Mouse (Mus musculus) liver, postnatal 0 days (tissue): ENCODE results near the gene Ppip5k2. TPM values are rescaled to one million over a fixed set of nuclear protein-coding genes. Genes with fewer than 3 reads are reported as not detected.

Experiments
- ATAC-seq: fragments of 200-750 bp; cut with Nextera tagmentation; 2 replicates; pipeline ENCODE4 v1.8.0; 2017; ENCODE audit warnings: mild to moderate bottlenecking, moderate library complexity
- DNase-seq: peaks from one replicate; pipeline ENCODE4 v3.0.0-alpha.2; 2016
- H3K27ac ChIP-seq: fragments of 300-500 bp; sonication (generic); 2 replicates; pipeline ENCODE4 v1.5.1; 2014; ENCODE audit warnings: antibody characterized with exemption, moderate library complexity, mild to moderate bottlenecking, low read depth
- H3K27me3 ChIP-seq: fragments of 300-500 bp; sonication (generic); 2 replicates; pipeline ENCODE4 v1.6.1; 2014; ENCODE audit warnings: low read length, control low read depth, mixed read lengths; ENCODE audit not compliant: insufficient read depth
- H3K36me3 ChIP-seq: fragments of 300-500 bp; sonication (generic); replicated peaks from 2 replicates; pipeline ENCODE4 v1.6.1; 2014; ENCODE audit warnings: mild to moderate bottlenecking, control low read depth, low read length, moderate library complexity, mixed read lengths; ENCODE audit not compliant: insufficient read depth
- H3K4me1 ChIP-seq: fragments of 300-500 bp; sonication (generic); 2 replicates; pipeline ENCODE4 v1.6.1; 2014; ENCODE audit warnings: antibody characterized with exemption, mild to moderate bottlenecking, control low read depth; ENCODE audit not compliant: insufficient read depth
- H3K4me2 ChIP-seq: fragments of 300-500 bp; sonication (generic); 2 replicates; pipeline ENCODE4 v1.6.1; 2014; ENCODE audit warnings: low read depth, mild to moderate bottlenecking, low read length, moderate library complexity, mixed read lengths
- H3K4me3 ChIP-seq: fragments of 300-500 bp; sonication (generic); 2 replicates; pipeline ENCODE4 v1.5.1; 2014; ENCODE audit warnings: low read depth, low read length
- H3K9ac ChIP-seq: fragments of 300-500 bp; sonication (generic); replicated peaks from 2 replicates; pipeline ENCODE4 v1.6.1; 2014; ENCODE audit warnings: mild to moderate bottlenecking, moderate library complexity
- H3K9me3 ChIP-seq: fragments of 300-500 bp; sonication (generic); 2 replicates; pipeline ENCODE4 v1.6.1; 2016; ENCODE audit warnings: mild to moderate bottlenecking, control low read depth, low read length, mixed read lengths
- CTCF ChIP-seq: sonication (generic); IDR thresholded peaks from 2 replicates; pipeline ENCODE4 v1.5.1; 2016; ENCODE audit warnings: antibody characterized with exemption, low read depth
- EP300 ChIP-seq: IDR thresholded peaks from 2 replicates; pipeline ENCODE4 v1.6.1; 2016; ENCODE audit warnings: antibody characterized with exemption, low read depth, mild to moderate bottlenecking
- WGBS: fragments of 180-500 bp; shearing (Covaris S2); extraction: QIAGEN DNeasy Blood & Tissue Kit; methylation state at CpG from one replicate; pipeline ENCODE4 v1.1.7; 2014; ENCODE audit not compliant: insufficient replicate concordance; 5-methylcytosine and 5-hydroxymethylcytosine counted together
- polyA plus RNA-seq: library from polyadenylated mRNA; unstranded; fragments of >200 nt; fragmentation: Nextera tagmentation; extraction: Ambion mirVana; gene quantifications from 2 replicates; pipeline ENCODE4 v1.2.1, GENCODE M21; 2015

Ppip5k2 gene
- polyA plus RNA-seq, 1 experiment from 2014 or later, result 10.1 TPM

DNA sequence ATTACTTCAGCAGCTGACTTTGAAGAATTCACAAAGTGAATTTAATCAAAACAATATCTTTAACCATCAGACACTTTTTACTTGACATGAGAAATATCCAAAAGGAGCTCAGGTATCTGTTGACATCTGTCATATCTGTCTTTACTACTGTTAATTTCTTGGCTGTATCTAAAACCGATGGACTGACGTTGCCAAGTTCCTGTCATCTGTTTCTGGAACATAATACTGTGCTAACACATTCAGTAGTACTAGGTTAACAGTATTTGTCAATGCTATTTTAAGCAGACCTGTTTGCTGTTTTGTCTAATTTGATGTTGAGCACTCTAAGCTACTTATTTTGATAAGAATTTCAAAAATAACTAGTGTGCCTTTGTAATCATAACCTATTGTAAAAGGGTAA, 18.3 kb upstream of the Ppip5k2 start:
- H3K4me3 ChIP-seq, result no peak overlapping the region
- WGBS, result 83% methylated on average over 2 of the region's 2 CpGs
- H3K27ac ChIP-seq, result no peak overlapping the region
- DNase-seq (no peak), ATAC-seq (no peak)
- TF ChIP-seq EP300 (no peak), CTCF (no peak)
- H3K4me2 ChIP-seq, result no peak overlapping the region
- H3K27me3 ChIP-seq, result no peaks in the 10 kb centered on the region
- no peaks in the 10 kb centered on the region for H3K4me1 ChIP-seq
- no peaks in the 10 kb centered on the region for H3K9me3 ChIP-seq
- peaks cover 4% of the 10 kb centered on the region; the same call in 1 of the 2 replicates for H3K36me3 ChIP-seq
- no peak overlapping the region for H3K9ac ChIP-seq

DNA sequence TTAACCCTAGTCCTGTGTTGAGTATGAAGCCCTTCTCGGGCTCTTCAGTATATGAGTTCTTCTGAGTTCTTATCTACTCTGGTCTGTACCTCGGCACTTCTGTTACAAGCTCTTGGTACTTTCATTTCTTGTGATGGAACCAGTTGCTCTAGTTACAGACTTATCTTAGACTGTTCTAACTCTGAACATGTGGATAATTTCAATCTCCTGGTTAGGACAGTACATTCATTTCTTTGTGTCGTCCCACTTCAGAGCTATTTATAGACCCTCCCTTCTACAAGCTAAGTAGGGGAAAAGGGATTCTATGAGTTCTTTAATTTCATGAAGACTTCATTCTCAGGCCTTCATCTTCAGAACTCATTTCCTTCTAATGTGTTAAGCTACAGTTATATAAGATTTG, 17.5 kb upstream of the Ppip5k2 start:
- Histone ChIP-seq H3K9me3 (no peaks in the 10 kb centered on the region), H3K36me3 (peaks cover 4% of the 10 kb centered on the region; the same call in 1 of the 2 replicates), H3K4me2 (no peak overlapping the region), H3K9ac (no peak overlapping the region), H3K27me3 (no peaks in the 10 kb centered on the region), H3K27ac (no peak overlapping the region), H3K4me3 (no peak overlapping the region), H3K4me1 (no peaks in the 10 kb centered on the region)
- no peak for ATAC-seq
- no peak for TF ChIP-seq CTCF
- TF ChIP-seq EP300, result no peak
- WGBS, result 65% methylated on average over 3 of the region's 3 CpGs
- DNase-seq, result no peak

DNA sequence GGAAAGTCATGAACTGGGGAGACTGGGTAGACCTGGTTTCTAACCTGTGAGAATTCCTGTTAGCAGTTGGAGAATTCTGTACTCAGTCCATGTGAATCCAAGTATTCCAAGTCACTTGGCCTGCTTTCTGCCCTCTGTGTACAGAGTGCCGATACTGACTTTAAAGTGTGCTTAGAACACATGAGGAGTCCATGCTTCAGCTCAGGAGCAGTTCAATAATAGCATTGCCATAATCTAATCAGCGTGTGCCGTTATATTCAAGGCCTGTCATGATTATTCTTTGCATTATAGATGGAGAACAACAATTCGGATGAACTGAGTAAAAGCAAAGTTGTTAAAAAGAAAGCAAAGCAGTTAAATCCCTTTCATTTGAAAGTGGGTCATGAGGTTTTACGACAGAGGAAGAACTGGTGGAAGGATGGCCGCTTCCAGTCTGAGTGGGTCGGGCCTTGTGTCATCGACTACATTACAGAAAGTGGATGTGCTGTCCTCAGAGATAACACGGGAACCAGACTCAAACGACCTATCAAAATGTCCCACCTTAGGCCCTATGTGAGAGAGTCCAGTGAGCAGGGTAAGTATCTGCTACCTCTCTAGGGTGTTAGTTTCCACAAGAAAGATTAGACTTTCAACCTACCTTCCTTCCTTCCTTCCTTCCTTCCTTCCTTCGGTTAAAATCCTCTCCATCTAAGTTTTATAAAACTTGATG, 15.6 kb upstream of the Ppip5k2 start:
- Histone ChIP-seq H3K36me3 (peaks cover 4% of the 10 kb centered on the region; the same call in 1 of the 2 replicates), H3K9me3 (no peaks in the 10 kb centered on the region), H3K9ac (no peak overlapping the region), H3K4me1 (no peaks in the 10 kb centered on the region), H3K27ac (no peak overlapping the region), H3K27me3 (no peaks in the 10 kb centered on the region), H3K4me2 (no peak overlapping the region), H3K4me3 (no peak overlapping the region)
- TF ChIP-seq EP300 (no peak), CTCF (no peak)
- ATAC-seq (peak; percentile 75), DNase-seq (no peak)
- 72% methylated on average over 11 of the region's 11 CpGs for WGBS

DNA sequence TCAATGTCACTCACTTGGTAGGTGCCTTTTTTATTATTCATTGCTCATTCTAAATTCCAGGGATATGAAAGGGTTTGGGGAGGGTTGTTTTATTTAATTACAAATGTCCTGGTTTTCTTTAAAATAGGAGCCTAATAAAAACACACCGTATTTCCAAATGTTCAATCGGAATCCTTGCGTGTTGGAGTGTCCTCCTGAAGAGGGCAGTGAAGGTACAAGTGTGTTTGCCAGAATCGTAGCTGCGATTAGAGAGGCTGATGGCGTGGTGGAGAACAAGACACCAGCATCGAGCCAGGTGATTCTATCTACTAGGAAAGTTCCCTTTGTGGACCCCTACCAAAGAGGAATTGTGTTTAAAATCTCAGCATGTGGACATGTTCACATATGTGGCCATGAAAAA, 14.7 kb upstream of the Ppip5k2 start:
- Histone ChIP-seq H3K27me3 (no peaks in the 10 kb centered on the region), H3K4me3 (no peak overlapping the region), H3K36me3 (peaks cover 4% of the 10 kb centered on the region; the same call in 1 of the 2 replicates), H3K9ac (no peak overlapping the region), H3K9me3 (no peaks in the 10 kb centered on the region), H3K27ac (no peak overlapping the region), H3K4me1 (no peaks in the 10 kb centered on the region), H3K4me2 (no peak overlapping the region)
- WGBS, result 86% methylated on average over 7 of the region's 7 CpGs
- no peak for DNase-seq
- TF ChIP-seq CTCF (no peak), EP300 (no peak)
- no peak for ATAC-seq

DNA sequence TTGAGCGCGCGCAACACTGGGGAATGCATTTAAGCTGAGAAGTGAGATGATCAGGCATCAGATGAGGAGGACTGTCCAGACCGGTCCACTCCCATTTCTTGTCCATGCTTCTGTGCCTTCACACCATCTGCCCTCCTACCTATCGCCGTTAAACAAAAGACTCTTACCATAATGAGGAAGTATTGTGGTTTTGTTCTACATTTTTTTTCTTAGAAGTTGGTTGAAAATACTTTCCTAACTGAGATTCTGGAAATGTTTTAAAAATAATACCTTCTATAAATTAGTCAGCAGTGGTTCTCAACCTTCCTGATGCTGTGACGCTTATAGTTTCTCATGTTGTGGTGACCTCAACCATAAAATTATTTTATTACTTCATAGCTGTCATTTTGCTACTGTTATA, 11.5 kb upstream of the Ppip5k2 start:
- no peak overlapping the region for H3K4me2 ChIP-seq
- H3K4me1 ChIP-seq, result no peaks in the 10 kb centered on the region
- no peaks in the 10 kb centered on the region for H3K27me3 ChIP-seq
- H3K27ac ChIP-seq, result no peak overlapping the region
- H3K9me3 ChIP-seq, result no peaks in the 10 kb centered on the region
- H3K4me3 ChIP-seq, result no peak overlapping the region
- peaks cover 7% of the 10 kb centered on the region for H3K36me3 ChIP-seq
- H3K9ac ChIP-seq, result no peak overlapping the region
- ATAC-seq (no peak), DNase-seq (no peak)
- WGBS, result 70% methylated on average over 7 of the region's 7 CpGs
- TF ChIP-seq EP300, result no peak

DNA sequence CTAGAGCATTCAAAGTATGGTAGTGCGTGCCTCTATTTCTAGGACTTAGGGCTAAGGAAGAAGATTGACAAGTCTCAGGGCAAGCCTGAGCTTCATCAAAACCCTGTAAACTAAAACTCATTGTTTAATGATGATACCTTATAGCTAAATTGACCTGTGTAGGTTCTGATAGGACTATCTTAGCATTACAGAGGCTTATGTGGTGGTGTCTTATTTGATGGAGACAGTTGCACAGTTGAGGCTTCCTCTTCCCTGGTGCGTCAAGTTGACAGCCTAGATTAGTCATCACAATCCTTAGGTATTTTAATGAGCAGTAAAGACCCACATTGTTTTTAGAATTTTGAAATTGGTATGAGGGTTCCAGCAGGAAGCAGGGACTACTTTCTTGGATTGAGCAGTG, 3.8 kb upstream of the Ppip5k2 start:
- H3K36me3 ChIP-seq, result peaks cover 5% of the 10 kb centered on the region
- no peaks in the 10 kb centered on the region for H3K9me3 ChIP-seq
- no peak overlapping the region for H3K9ac ChIP-seq
- no peak for ATAC-seq
- H3K4me2 ChIP-seq, result no peak overlapping the region
- TF ChIP-seq EP300 (no peak), CTCF (no peak)
- no peak overlapping the region for H3K27ac ChIP-seq
- no peak for DNase-seq
- 78% methylated on average over 2 of the region's 2 CpGs for WGBS
- H3K4me3 ChIP-seq, result no peak overlapping the region
- H3K27me3 ChIP-seq, result no peaks in the 10 kb centered on the region
- H3K4me1 ChIP-seq, result peaks cover 7% of the 10 kb centered on the region
